Mouse (Mus musculus): Measurements from ENCODE around the gene Kpna3.

DNA sequence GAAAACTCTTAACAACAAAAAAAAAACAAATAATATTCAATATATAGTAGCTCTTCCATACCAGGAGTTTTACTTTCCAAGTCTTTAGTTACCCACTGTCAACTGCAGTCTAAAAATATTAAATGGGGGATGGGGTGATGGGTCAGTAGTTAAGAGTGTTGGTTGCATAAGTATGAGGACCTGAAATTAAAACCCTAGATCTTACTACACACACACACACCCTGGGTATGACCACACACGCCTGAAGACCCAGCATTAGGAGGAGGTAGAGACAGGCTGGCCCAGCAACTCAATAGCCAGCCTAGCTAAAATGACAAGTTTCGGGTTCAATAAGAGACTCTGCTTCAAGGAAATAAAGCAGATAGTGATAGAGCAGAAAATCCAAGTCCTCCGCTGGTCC is 32.6 kb downstream of the Kpna3 start:
- no peak for TF ChIP-seq POLR2A (IDR thresholded peaks at IDR 0.05; ENCODE audit: low read depth, low read length)
- TF ChIP-seq CTCF (IDR thresholded peaks at IDR 0.05; ENCODE audit: extremely low read depth, insufficient read length, insufficient replicate concordance, low read depth, low read length): no peak
